Comparison of ENCODE assay signal across 9 mouse cellular contexts in genomic region chr5:119682646-119683515, GRCm38 (mm10). TPM values are rescaled to one million over a fixed set of nuclear protein-coding genes. Genes with fewer than 3 reads are reported as not detected.
DNase-seq lines count a peak whose midpoint lies in the region; ATAC-seq and TF ChIP-seq lines count a peak whose summit lies in the region.
"Had no signal": no experiment of that assay in that cellular context is flagged by ENCODE, and none has a peak within 500 bp of the region (broad histone marks: within the 10 kb centered on the region; RNA-seq: fewer than 3 reads in every experiment).

No protein-coding gene starts in this region.

- DNase-seq in hindbrain, embryonic 11.5 days (ENCODE audit: low spot score), result peak; percentile 57
- no peak for DNase-seq in hindbrain, postnatal 0 days (ENCODE audit: low spot score)
- peak; percentile 77 for DNase-seq in ZHBTc4 (ENCODE audit: low read depth, low spot score)
- DNase-seq in ovary, postnatal 14 days (ENCODE audit: low spot score), result no peak
- no peak for DNase-seq in right cerebral cortex, postnatal 14 days

- H3K9me3 ChIP-seq in hindbrain, embryonic 11.5 days (ENCODE audit: control insufficient read depth, low read length), result no peaks in the 10 kb centered on the region
- no peaks in the 10 kb centered on the region for H3K9me3 ChIP-seq in hindbrain, postnatal 0 days (ENCODE audit: low read length)
- no peaks in the 10 kb centered on the region for H3K9me3 ChIP-seq in heart, embryonic 13.5 days
- H3K9me3 ChIP-seq in liver, embryonic 15.5 days (replicated peaks), result no peaks in the 10 kb centered on the region

- no peak for TF ChIP-seq CTCF in hindbrain, postnatal 0 days (IDR thresholded peaks at IDR 0.05; ENCODE audit: low read depth)

- no peak overlapping the region; the same call in 1 of the 2 replicates for H3K4me2 ChIP-seq in hindbrain, embryonic 11.5 days (replicated peaks; ENCODE audit: low read depth, low read length)
- no peak overlapping the region for H3K4me2 ChIP-seq in hindbrain, postnatal 0 days (ENCODE audit: low read depth, low read length)
- peak overlapping the region; percentile 32 for H3K4me2 ChIP-seq in heart, embryonic 13.5 days
- H3K4me2 ChIP-seq in liver, embryonic 15.5 days, result peak overlapping the region; percentile 25; the same call in 1 of the 2 replicates

- no peak overlapping the region for H3K4me3 ChIP-seq in hindbrain, embryonic 11.5 days (ENCODE audit: low read depth, low read length)
- no peak overlapping the region for H3K4me3 ChIP-seq in hindbrain, postnatal 0 days (ENCODE audit: low read length)
- peak overlapping the region; percentile 20 for H3K4me3 ChIP-seq in heart, embryonic 13.5 days
- H3K4me3 ChIP-seq in liver, embryonic 15.5 days (replicated peaks), result no peak overlapping the region

- H3K27me3 ChIP-seq in hindbrain, embryonic 11.5 days (ENCODE audit: control insufficient read depth, insufficient read depth, low read length), result peaks cover 92% of the 10 kb centered on the region
- peaks cover 90% of the 10 kb centered on the region for H3K27me3 ChIP-seq in hindbrain, postnatal 0 days (ENCODE audit: insufficient read depth, low read length)
- H3K27me3 ChIP-seq in heart, embryonic 13.5 days (replicated peaks), result peaks cover 96% of the 10 kb centered on the region
- H3K27me3 ChIP-seq in liver, embryonic 15.5 days, result peaks cover 94% of the 10 kb centered on the region

- no peak overlapping the region for H3K9ac ChIP-seq in hindbrain, embryonic 11.5 days (ENCODE audit: low read depth, low read length)
- H3K9ac ChIP-seq in hindbrain, postnatal 0 days (replicated peaks; ENCODE audit: low read length), result no peak overlapping the region
- H3K9ac ChIP-seq in heart, embryonic 13.5 days, result peak overlapping the region; percentile 41
- no peak overlapping the region for H3K9ac ChIP-seq in liver, embryonic 15.5 days

- 0 out of 2 replicates have a peak, but pooled peaks cover 5% of the 10 kb centered on the region for H3K4me1 ChIP-seq in hindbrain, embryonic 11.5 days (replicated peaks; ENCODE audit: control insufficient read depth, insufficient read depth, low read length)
- H3K4me1 ChIP-seq in hindbrain, postnatal 0 days (ENCODE audit: insufficient read depth, low read length), result no peaks in the 10 kb centered on the region; the same call in 1 of the 2 replicates
- H3K4me1 ChIP-seq in heart, embryonic 13.5 days, result peaks cover 33% of the 10 kb centered on the region
- H3K4me1 ChIP-seq in liver, embryonic 15.5 days (replicated peaks), result peaks cover 9% of the 10 kb centered on the region; the same call in 1 of the 2 replicates

- H3K36me3 ChIP-seq in hindbrain, embryonic 11.5 days (ENCODE audit: control insufficient read depth, insufficient read depth, low read length), result no peaks in the 10 kb centered on the region
- H3K36me3 ChIP-seq in hindbrain, postnatal 0 days (ENCODE audit: insufficient read depth, low read length), result no peaks in the 10 kb centered on the region
- peaks cover 4% of the 10 kb centered on the region; the same call in 1 of the 2 replicates for H3K36me3 ChIP-seq in heart, embryonic 13.5 days
- no peaks in the 10 kb centered on the region for H3K36me3 ChIP-seq in liver, embryonic 15.5 days (replicated peaks)

- 1% methylated on average over 40 of the region's 40 CpGs for WGBS in hindbrain, embryonic 11.5 days
- WGBS in hindbrain, postnatal 0 days, result 4% methylated on average over 40 of the region's 40 CpGs
- 21% methylated on average over 40 of the region's 40 CpGs for WGBS in heart, embryonic 13.5 days
- 12% methylated on average over 40 of the region's 40 CpGs for WGBS in liver, embryonic 15.5 days (ENCODE audit: insufficient replicate concordance)

- no peak for ATAC-seq in hindbrain, embryonic 11.5 days (ENCODE audit: low FRiP score)
- ATAC-seq in hindbrain, postnatal 0 days, result no peak
- no peak for ATAC-seq in heart, embryonic 13.5 days (ENCODE audit: extremely low read depth, insufficient number of reproducible peaks, low FRiP score, low TSS enrichment)
- no peak for ATAC-seq in liver, embryonic 15.5 days (ENCODE audit: insufficient read depth)
- no peak for ATAC-seq in inflammation-experienced regulatory T-cells, adult 6 months

- no peak overlapping the region for H3K27ac ChIP-seq in hindbrain, embryonic 11.5 days (ENCODE audit: low read depth, low read length)
- no peak overlapping the region for H3K27ac ChIP-seq in hindbrain, postnatal 0 days
- H3K27ac ChIP-seq in heart, embryonic 13.5 days (replicated peaks), result 0 out of 2 replicates have a peak overlapping the region, but pooled peaks have one; percentile 21
- H3K27ac ChIP-seq in liver, embryonic 15.5 days (replicated peaks), result no peak overlapping the region

RNA-seq across cellular contexts. Expression of gene Tbx3, which starts 12.4 kb away (rescaled TPM):
- polyA plus RNA-seq in hindbrain, embryonic 11.5 days (2014; fragmentation: Nextera tagmentation; extraction: Ambion mirVana), result 5.1 and 9.0 TPM in 2 replicates
- 1.3 and 6.7 TPM in 2 replicates for total RNA-seq in hindbrain, postnatal 0 days (2014; rRNA removed)
- polyA plus RNA-seq in hindbrain, postnatal 0 days (2015; fragmentation: Nextera tagmentation; extraction: Ambion mirVana), result 2.4 and 2.9 TPM in 2 replicates
- 9.4 and 12.8 TPM in 2 replicates for polyA plus RNA-seq in heart, embryonic 13.5 days (2015; fragmentation: Nextera tagmentation; extraction: Ambion mirVana)
- polyA plus RNA-seq in liver, embryonic 15.5 days (2015; fragmentation: Nextera tagmentation; extraction: Ambion mirVana), result 2.6 and 2.8 TPM in 2 replicates
- polyA plus RNA-seq in inflammation-experienced regulatory T-cells, adult 6 months (2017; shearing (Covaris generic)), result under 1 TPM in 1 of 3 experiments, not detected in 2; 0.56 TPM
- total RNA-seq: MEL had no signal

Comparison
In these comparisons a context has a peak if more than half of its experiments do, and no peak if none do; other contexts are left out.
1. DNase-seq: peak in hindbrain, embryonic 11.5 days (single experiment) and ZHBTc4 (single experiment); none in hindbrain, postnatal 0 days (single experiment), ovary, postnatal 14 days (single experiment) and right cerebral cortex, postnatal 14 days (single experiment).
2. H3K4me2 ChIP-seq: peak in heart, embryonic 13.5 days (single experiment) and liver, embryonic 15.5 days (single experiment); none in hindbrain, embryonic 11.5 days (single experiment) and hindbrain, postnatal 0 days (single experiment).